Mouse (Mus musculus): ENCODE measurements around the gene Zfp217. TPM values are rescaled to one million over a fixed set of nuclear protein-coding genes. Genes with fewer than 3 reads are reported as not detected.

Gene Zfp217
- polyA plus RNA-seq, 1 experiment from 2014 or later, result 4.9 TPM

DNA sequence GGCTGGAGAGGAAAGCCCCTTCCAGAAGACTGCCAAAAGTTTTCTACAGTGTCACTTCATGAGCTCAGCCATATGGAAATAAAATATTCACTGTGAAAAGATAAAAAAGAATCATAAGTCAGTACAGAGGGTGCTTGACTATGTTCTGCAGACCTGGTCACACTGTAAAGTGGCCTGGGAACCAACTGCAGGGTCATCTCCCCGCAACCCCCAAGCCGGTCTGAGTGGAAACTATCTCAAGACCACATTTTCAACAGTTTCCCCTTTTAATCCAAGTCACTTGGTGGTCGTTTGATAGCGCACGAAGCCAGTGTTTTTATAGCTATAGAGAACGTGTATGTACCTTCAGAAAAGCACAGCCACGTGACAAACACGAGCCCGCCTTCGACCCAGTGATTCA is 3.6 kb downstream of the Zfp217 start:
- WGBS, result 60% methylated on average over 10 of the region's 10 CpGs
- Histone ChIP-seq H3K9me3 (ENCODE audit: low read depth, low read length) (no peaks in the 10 kb centered on the region), H3K4me2 (no peak overlapping the region), H3K9ac (no peak overlapping the region), H3K4me1 (ENCODE audit: insufficient read depth) (peaks cover 17% of the 10 kb centered on the region; the same call in 1 of the 2 replicates), H3K27me3 (ENCODE audit: insufficient read depth, low read length) (no peaks in the 10 kb centered on the region), H3K4me3 (ENCODE audit: low read depth, low read length) (no peak overlapping the region), H3K36me3 (ENCODE audit: insufficient read depth) (no peaks in the 10 kb centered on the region), H3K27ac (ENCODE audit: low read depth) (peak overlapping the region; percentile 30; the same call in 1 of the 2 replicates)
- ATAC-seq (ENCODE audit: insufficient read depth) (peak; percentile 10; the same call in 1 of the 2 replicates), DNase-seq (peak; percentile 31)
- no peak for TF ChIP-seq CTCF (IDR thresholded peaks at IDR 0.05; ENCODE audit: low read depth)

DNA sequence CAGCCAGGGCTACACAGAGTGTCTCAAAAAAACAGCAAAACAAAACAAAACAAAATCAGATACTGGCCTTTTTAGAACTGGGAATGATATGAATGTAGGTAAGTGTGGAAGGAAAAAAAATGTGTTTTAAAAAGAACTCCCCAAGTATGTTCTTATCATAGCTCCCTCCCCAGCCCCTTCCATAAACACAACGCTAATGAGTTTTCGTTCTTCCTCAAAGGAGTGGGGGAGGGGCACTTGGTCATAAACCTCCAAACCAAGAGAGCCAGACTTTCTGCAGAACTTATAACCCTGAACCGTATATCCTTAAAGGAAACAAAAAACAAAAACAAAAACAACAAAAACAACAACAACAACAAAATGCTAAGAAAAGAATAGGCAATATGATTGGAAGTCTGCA is 4.0 kb downstream of the Zfp217 start:
- Histone ChIP-seq H3K4me3 (ENCODE audit: low read depth, low read length) (no peak overlapping the region), H3K9ac (no peak overlapping the region), H3K27ac (ENCODE audit: low read depth) (0 out of 2 replicates have a peak overlapping the region, but pooled peaks have one; percentile 30), H3K36me3 (ENCODE audit: insufficient read depth) (no peaks in the 10 kb centered on the region), H3K4me2 (no peak overlapping the region), H3K27me3 (ENCODE audit: insufficient read depth, low read length) (no peaks in the 10 kb centered on the region), H3K4me1 (ENCODE audit: insufficient read depth) (peaks cover 18% of the 10 kb centered on the region; the same call in 1 of the 2 replicates), H3K9me3 (ENCODE audit: low read depth, low read length) (no peaks in the 10 kb centered on the region)
- peak; percentile 64 for DNase-seq
- WGBS, result 13% methylated on average over 3 of the region's 3 CpGs
- no peak for ATAC-seq (ENCODE audit: insufficient read depth)
- TF ChIP-seq CTCF (IDR thresholded peaks at IDR 0.05; ENCODE audit: low read depth), result no peak

DNA sequence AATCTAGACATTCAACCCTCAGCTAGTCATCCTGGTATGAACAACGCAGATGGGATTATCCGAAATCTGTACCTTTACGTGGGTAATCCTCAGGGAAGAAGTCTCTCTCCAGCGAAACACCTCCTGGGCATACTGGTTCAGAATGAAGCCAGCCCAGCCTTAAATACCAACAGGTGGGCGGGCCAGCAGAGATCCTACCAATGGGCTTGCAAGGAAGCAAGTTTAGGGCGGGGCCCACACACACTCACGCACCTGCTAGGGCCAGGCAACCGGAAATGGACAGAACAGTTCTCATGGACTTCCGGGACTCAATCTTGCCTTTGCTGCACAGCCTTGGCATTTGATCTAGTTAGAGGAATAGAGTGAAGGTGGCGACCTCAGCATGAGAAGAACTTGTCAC is 5.4 kb downstream of the Zfp217 start:
- 92% methylated on average over 10 of the region's 10 CpGs for WGBS
- H3K36me3 ChIP-seq (ENCODE audit: insufficient read depth), result no peaks in the 10 kb centered on the region
- DNase-seq (no peak), ATAC-seq (ENCODE audit: insufficient read depth) (no peak)
- H3K4me2 ChIP-seq, result no peak overlapping the region
- no peaks in the 10 kb centered on the region for H3K27me3 ChIP-seq (ENCODE audit: insufficient read depth, low read length)
- peaks cover 11% of the 10 kb centered on the region; the same call in 1 of the 2 replicates for H3K4me1 ChIP-seq (ENCODE audit: insufficient read depth)
- no peak overlapping the region for H3K9ac ChIP-seq
- H3K27ac ChIP-seq (ENCODE audit: low read depth), result no peak overlapping the region
- no peak for TF ChIP-seq CTCF (IDR thresholded peaks at IDR 0.05; ENCODE audit: low read depth)
- H3K4me3 ChIP-seq (ENCODE audit: low read depth, low read length), result no peak overlapping the region
- H3K9me3 ChIP-seq (ENCODE audit: low read depth, low read length), result no peaks in the 10 kb centered on the region

DNA sequence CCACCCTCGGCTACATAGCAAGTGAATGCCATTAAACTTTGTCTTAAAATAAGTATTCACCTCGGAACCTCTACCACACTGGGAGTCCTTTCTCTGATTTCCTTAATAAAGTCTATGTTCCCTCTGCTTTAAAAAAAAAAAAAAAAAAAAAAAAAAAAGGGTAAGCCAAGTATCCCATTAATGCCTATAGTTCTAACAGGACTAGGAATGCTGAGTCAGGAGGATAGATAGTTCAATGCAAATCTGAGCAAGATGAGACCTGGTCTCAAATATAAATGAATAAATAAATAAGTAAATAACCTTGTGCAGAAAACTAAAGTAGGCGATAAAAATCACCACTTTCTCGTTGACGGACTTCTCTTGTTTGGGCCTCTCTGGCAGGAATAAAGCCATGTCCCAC is 6.4 kb downstream of the Zfp217 start:
- TF ChIP-seq CTCF (IDR thresholded peaks at IDR 0.05; ENCODE audit: low read depth), result no peak
- peaks cover 4% of the 10 kb centered on the region; the same call in 1 of the 2 replicates for H3K4me1 ChIP-seq (ENCODE audit: insufficient read depth)
- H3K4me3 ChIP-seq (ENCODE audit: low read depth, low read length), result no peak overlapping the region
- no peak overlapping the region for H3K9ac ChIP-seq
- H3K9me3 ChIP-seq (ENCODE audit: low read depth, low read length), result no peaks in the 10 kb centered on the region
- H3K4me2 ChIP-seq, result no peak overlapping the region
- DNase-seq (no peak), ATAC-seq (ENCODE audit: insufficient read depth) (no peak)
- no peaks in the 10 kb centered on the region for H3K36me3 ChIP-seq (ENCODE audit: insufficient read depth)
- WGBS, result 92% methylated on average over 5 of the region's 5 CpGs
- no peaks in the 10 kb centered on the region for H3K27me3 ChIP-seq (ENCODE audit: insufficient read depth, low read length)
- H3K27ac ChIP-seq (ENCODE audit: low read depth), result no peak overlapping the region

DNA sequence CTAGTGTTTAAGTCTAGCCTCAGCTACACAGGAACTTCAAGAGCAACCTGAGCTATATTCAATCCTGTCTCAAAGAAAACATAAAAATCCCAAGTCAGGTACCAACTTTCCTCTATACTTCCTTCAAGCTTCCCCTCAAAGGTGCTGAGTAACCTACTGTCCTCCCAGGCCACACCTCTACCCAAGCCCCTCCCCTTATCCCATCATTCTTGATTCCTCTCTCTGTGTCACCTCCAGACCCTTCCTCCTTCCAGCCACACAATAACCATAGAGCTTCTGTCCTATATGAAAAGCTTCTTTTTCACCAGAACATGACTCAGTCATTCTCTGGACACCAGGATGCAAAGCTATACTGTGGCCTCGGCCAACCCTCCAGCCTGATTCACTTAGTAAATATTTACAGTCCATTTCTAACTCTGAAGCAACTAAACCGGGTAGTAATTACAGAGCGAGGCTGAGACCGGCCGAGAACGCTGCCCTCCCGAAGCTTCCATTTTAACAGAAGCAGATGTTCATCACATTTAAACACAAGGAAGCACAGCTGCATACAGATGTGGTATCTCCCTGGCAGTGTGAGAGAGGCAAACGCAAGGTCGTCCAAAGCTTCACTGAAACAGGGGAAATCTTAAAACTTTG is 8.4 kb downstream of the Zfp217 start:
- peak overlapping the region; percentile 73 for H3K27ac ChIP-seq (ENCODE audit: low read depth)
- H3K4me2 ChIP-seq, result peak overlapping the region; percentile 29; the same call in 1 of the 2 replicates
- WGBS, result 20% methylated on average over 9 of the region's 9 CpGs
- H3K4me1 ChIP-seq (ENCODE audit: insufficient read depth), result 0 out of 2 replicates have a peak, but pooled peaks cover 4% of the 10 kb centered on the region
- ATAC-seq (ENCODE audit: insufficient read depth) (peak; percentile 53), DNase-seq (peak; percentile 79)
- H3K9me3 ChIP-seq (ENCODE audit: low read depth, low read length), result no peaks in the 10 kb centered on the region
- no peak overlapping the region for H3K9ac ChIP-seq
- no peak overlapping the region for H3K4me3 ChIP-seq (ENCODE audit: low read depth, low read length)
- no peaks in the 10 kb centered on the region for H3K36me3 ChIP-seq (ENCODE audit: insufficient read depth)
- no peaks in the 10 kb centered on the region for H3K27me3 ChIP-seq (ENCODE audit: insufficient read depth, low read length)
- TF ChIP-seq CTCF (IDR thresholded peaks at IDR 0.05; ENCODE audit: low read depth), result no peak

DNA sequence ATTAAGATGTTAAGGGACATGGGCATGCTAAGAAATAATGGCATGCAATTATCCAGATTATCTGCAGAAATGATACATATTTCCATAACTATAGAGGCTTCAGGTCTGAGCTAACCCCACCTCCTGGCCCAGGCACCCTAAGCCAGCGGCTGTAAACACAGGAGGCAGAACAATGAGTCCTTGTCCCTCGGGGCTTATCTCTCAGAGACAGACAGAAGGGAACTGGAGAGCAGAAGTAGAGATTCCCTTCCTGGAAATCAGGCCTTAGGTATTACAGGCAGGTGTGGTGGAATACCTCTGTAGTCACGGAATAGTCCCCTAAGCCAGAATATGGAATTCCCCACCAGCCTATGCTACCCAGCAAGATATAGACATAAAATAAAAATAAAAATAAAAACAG is 11.0 kb downstream of the Zfp217 start:
- Histone ChIP-seq H3K27me3 (ENCODE audit: insufficient read depth, low read length) (no peaks in the 10 kb centered on the region), H3K9me3 (ENCODE audit: low read depth, low read length) (no peaks in the 10 kb centered on the region), H3K27ac (ENCODE audit: low read depth) (no peak overlapping the region), H3K9ac (no peak overlapping the region), H3K4me3 (ENCODE audit: low read depth, low read length) (no peak overlapping the region), H3K4me2 (no peak overlapping the region), H3K36me3 (ENCODE audit: insufficient read depth) (no peaks in the 10 kb centered on the region), H3K4me1 (ENCODE audit: insufficient read depth) (peaks cover 8% of the 10 kb centered on the region; the same call in 1 of the 2 replicates)
- WGBS, result 54% methylated on average over 3 of the region's 3 CpGs
- ATAC-seq (ENCODE audit: insufficient read depth) (no peak), DNase-seq (no peak)
- no peak for TF ChIP-seq CTCF (IDR thresholded peaks at IDR 0.05; ENCODE audit: low read depth)

DNA sequence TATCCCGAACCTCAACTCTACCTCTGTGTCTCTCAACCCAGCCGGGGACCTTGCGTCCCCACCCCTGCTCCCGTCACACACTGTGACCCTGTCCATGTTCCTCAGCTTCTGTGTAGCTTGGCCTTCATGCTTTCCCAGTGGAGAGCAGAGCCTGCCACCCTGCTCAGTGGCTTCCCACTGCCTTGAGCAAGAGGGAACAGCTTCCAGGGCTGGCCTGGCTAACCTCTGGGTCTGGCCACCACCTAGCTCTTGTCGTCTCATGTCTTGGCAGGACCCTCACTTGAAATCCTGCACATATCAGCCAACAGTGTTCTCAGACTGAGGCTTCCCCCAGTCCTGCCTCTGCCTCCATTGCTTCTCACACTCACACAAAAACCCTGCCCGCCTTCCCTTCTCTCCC is 12.1 kb downstream of the Zfp217 start:
- ATAC-seq (ENCODE audit: insufficient read depth), result no peak
- Histone ChIP-seq H3K4me2 (no peak overlapping the region), H3K4me3 (ENCODE audit: low read depth, low read length) (no peak overlapping the region), H3K27me3 (ENCODE audit: insufficient read depth, low read length) (no peaks in the 10 kb centered on the region), H3K9ac (no peak overlapping the region), H3K36me3 (ENCODE audit: insufficient read depth) (no peaks in the 10 kb centered on the region), H3K27ac (ENCODE audit: low read depth) (no peak overlapping the region), H3K4me1 (ENCODE audit: insufficient read depth) (peaks cover 10% of the 10 kb centered on the region; the same call in 1 of the 2 replicates), H3K9me3 (ENCODE audit: low read depth, low read length) (no peaks in the 10 kb centered on the region)
- DNase-seq, result no peak
- whole genome bisulfite sequencing, result 85% methylated on average over 6 of the region's 6 CpGs
- no peak for TF ChIP-seq CTCF (IDR thresholded peaks at IDR 0.05; ENCODE audit: low read depth)

Measured in lung, embryonic 14.5 days (tissue).